Mouse (Mus musculus): ENCODE data around the gene Gm10591. TPM values are rescaled to one million over a fixed set of nuclear protein-coding genes. Genes with fewer than 3 reads are reported as not detected.

Gene Gm10591
- 6.1 TPM for polyA plus RNA-seq (2014; fragmentation: Illumina TruSeq; extraction: RNeasy Lipid Tissue Mini Kit (QIAGEN cat#74804))

DNA sequence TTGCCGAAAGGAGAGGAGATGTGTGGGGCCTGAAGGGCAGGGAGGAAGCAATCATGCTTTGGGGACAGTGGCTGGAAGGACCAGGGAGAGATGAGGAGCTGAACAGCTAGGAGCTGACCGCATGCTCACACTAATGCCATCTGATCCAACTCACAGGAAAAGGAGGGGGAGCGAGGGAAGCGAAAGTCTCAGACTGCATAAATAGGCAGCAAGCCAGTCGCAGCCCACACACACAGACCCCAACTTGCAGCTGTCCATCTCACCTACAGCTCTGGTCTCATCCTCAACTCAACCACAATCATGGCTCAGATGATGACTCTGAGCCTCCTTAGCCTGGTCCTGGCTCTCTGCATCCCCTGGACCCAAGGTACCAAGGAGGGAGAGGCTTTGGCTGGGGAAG is at the start of gene Gm10591:
Gm10591 (plus strand) TSS at position 301 of the 400 bp plus-strand sequence.

DNA sequence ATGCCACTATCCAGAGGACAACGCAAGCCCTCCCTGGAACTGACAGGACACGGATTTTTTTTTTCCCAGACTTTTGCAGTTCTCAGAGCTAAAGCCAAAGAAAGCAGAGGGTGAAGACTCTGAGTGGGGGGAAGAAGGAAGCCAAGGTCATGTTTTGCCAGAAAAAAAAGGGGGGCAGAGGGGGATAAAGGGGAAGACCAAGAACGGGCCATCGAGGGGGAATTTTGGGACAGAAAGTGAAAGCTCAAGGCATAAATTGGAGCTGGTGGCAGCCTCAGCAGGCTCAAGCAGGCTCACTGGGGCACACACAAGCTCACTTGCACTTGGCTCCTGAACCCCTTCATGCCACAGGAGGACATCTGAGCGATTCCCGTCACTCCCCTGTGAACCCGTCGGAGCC is 17.4 kb downstream of the Gm10591 start, which contains the start of gene Gm2564:
Gm2564 (plus strand) TSS at position 301 of the 400 bp plus-strand sequence.

DNA sequence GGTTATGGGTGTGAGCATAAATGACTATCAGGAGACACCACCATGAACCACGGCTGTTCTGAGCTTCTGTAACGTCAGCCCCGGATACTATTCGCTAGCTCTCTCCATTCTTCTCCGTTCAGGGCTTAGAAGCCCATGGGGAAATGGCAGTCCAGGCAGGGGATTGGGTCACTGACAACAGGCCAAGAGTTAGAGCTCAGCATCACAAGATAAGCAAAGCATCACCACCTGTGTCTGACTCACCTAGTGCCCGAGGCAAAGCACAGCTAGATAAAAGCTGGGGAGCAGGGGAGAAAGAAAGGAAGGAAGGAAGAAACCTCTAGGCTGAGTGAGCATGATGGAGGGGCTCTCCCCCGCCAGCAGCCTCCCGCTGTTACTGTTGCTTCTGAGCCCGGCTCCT is 43.0 kb downstream of the Gm10591 start, which contains the start of gene Ccl27b:
Ccl27b (plus strand) TSS at position 301 of the 400 bp plus-strand sequence.

DNA sequence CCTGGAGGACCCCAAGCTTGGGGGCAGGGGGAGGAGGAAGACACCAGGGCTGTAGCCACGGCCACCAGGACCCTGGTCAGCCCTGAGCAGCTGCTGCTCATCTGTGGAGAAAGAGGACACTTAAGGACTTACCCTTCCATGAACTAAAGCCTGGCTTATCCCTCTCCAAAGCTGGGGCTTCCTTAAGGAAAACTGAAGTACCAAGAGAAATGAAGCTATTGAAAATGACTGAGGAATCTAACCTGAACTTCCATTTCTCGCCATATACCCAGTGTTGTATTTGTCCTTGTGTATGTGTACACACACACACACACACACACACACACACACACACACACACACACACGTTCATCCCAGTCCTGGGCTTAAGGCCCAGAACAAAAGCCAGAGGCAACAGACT is 49.8 kb downstream of the Gm10591 start, which contains the start of gene Il11ra2:
Il11ra2 (minus strand) TSS at position 101 of the 400 bp plus-strand sequence.

Other genes with a start within 250 kb of the Gm10591 start
- not detected for gene Gm21586, start 172.8 kb upstream of the Gm10591 start, polyA plus RNA-seq (2014; fragmentation: Illumina TruSeq; extraction: RNeasy Lipid Tissue Mini Kit (QIAGEN cat#74804))
- gene Gm2163, start 145.4 kb upstream of the Gm10591 start, polyA plus RNA-seq (2014; fragmentation: Illumina TruSeq; extraction: RNeasy Lipid Tissue Mini Kit (QIAGEN cat#74804)): 0.20 TPM
- gene Fam205a2, start 84.0 kb upstream of the Gm10591 start, polyA plus RNA-seq (2014; fragmentation: Illumina TruSeq; extraction: RNeasy Lipid Tissue Mini Kit (QIAGEN cat#74804)): not detected
- gene Gm2564, start 17.5 kb downstream of the Gm10591 start, polyA plus RNA-seq (2014; fragmentation: Illumina TruSeq; extraction: RNeasy Lipid Tissue Mini Kit (QIAGEN cat#74804)): not detected
- gene Ccl27b, start 43.1 kb downstream of the Gm10591 start, polyA plus RNA-seq (2014; fragmentation: Illumina TruSeq; extraction: RNeasy Lipid Tissue Mini Kit (QIAGEN cat#74804)): not detected
- gene Il11ra2, start 49.7 kb downstream of the Gm10591 start, polyA plus RNA-seq (2014; fragmentation: Illumina TruSeq; extraction: RNeasy Lipid Tissue Mini Kit (QIAGEN cat#74804)): not detected
- not detected for gene 4930578G10Rik, start 123.3 kb downstream of the Gm10591 start, polyA plus RNA-seq (2014; fragmentation: Illumina TruSeq; extraction: RNeasy Lipid Tissue Mini Kit (QIAGEN cat#74804))
- gene Ccl19, start 144.4 kb downstream of the Gm10591 start, polyA plus RNA-seq (2014; fragmentation: Illumina TruSeq; extraction: RNeasy Lipid Tissue Mini Kit (QIAGEN cat#74804)): not detected
- gene Ccl21a, start 161.8 kb downstream of the Gm10591 start, polyA plus RNA-seq (2014; fragmentation: Illumina TruSeq; extraction: RNeasy Lipid Tissue Mini Kit (QIAGEN cat#74804)): not detected
- not detected for gene Fam205a1, start 241.7 kb downstream of the Gm10591 start, polyA plus RNA-seq (2014; fragmentation: Illumina TruSeq; extraction: RNeasy Lipid Tissue Mini Kit (QIAGEN cat#74804))
- gene Gm12394, start 244.6 kb downstream of the Gm10591 start, polyA plus RNA-seq (2014; fragmentation: Illumina TruSeq; extraction: RNeasy Lipid Tissue Mini Kit (QIAGEN cat#74804)): not detected